Mouse (Mus musculus): ENCODE data around the gene Wdr38. TPM values are rescaled to one million over a fixed set of nuclear protein-coding genes. Genes with fewer than 3 reads are reported as not detected.

Wdr38 gene
- polyA plus RNA-seq, 1 experiment = 0.61 TPM

GRCm38 (mm10) chr2:38999910-39000586, 2.8 kb downstream of the Wdr38 start:
- Histone ChIP-seq H3K79me3 (ENCODE audit: low read depth) (peaks cover 34% of the 10 kb centered on the region), H3ac (ENCODE audit: control insufficient read depth, insufficient read length, low read depth) (no peak overlapping the region), H3K4me3 (ENCODE audit: insufficient read depth, poor library complexity, severe bottlenecking) (no peak overlapping the region), H3K79me2 (ENCODE audit: control insufficient read depth, insufficient read depth) (peaks cover 43% of the 10 kb centered on the region), H3K27me3 (ENCODE audit: control insufficient read depth, insufficient read depth, insufficient read length) (no peaks in the 10 kb centered on the region), H3K36me3 (ENCODE audit: control insufficient read depth, insufficient read depth) (peaks cover 52% of the 10 kb centered on the region)
- no peak for TF ChIP-seq CTCF (IDR thresholded peaks at IDR 0.05; ENCODE audit: control insufficient read depth, insufficient read depth, insufficient read length)
- TF ChIP-seq MAX (IDR thresholded peaks at IDR 0.05) = no peak
- TF ChIP-seq CEBPB (IDR thresholded peaks at IDR 0.05; ENCODE audit: low read depth) = no peak
- TF ChIP-seq FOSL1 (IDR thresholded peaks at IDR 0.05; ENCODE audit: insufficient read depth, low read length, poor library complexity, severe bottlenecking) = no peak
- TF ChIP-seq MYOG (IDR thresholded peaks at IDR 0.05; ENCODE audit: control insufficient read depth, extremely low read depth, insufficient read length) = no peak
- no peak for TF ChIP-seq USF1 (IDR thresholded peaks at IDR 0.05; ENCODE audit: low read depth)
- TF ChIP-seq MYOD1 (IDR thresholded peaks at IDR 0.05; ENCODE audit: control insufficient read depth, insufficient read length, low read depth) = no peak

- TF ChIP-seq MYOG (IDR thresholded peaks at IDR 0.05; ENCODE audit: control insufficient read depth, extremely low read depth, insufficient read length) (no peak), CTCF (IDR thresholded peaks at IDR 0.05; ENCODE audit: control insufficient read depth, insufficient read depth, insufficient read length) (no peak), CEBPB (IDR thresholded peaks at IDR 0.05; ENCODE audit: low read depth) (no peak), FOSL1 (IDR thresholded peaks at IDR 0.05; ENCODE audit: insufficient read depth, low read length, poor library complexity, severe bottlenecking) (no peak), USF1 (IDR thresholded peaks at IDR 0.05; ENCODE audit: low read depth) (no peak), MYOD1 (IDR thresholded peaks at IDR 0.05; ENCODE audit: control insufficient read depth, insufficient read length, low read depth) (no peak), MAX (IDR thresholded peaks at IDR 0.05) (no peak)
- peaks cover 48% of the 10 kb centered on the region for H3K79me2 ChIP-seq (ENCODE audit: control insufficient read depth, insufficient read depth)
- peaks cover 34% of the 10 kb centered on the region for H3K79me3 ChIP-seq (ENCODE audit: low read depth)
- no peak overlapping the region for H3K4me3 ChIP-seq (ENCODE audit: insufficient read depth, poor library complexity, severe bottlenecking)
- H3ac ChIP-seq (ENCODE audit: control insufficient read depth, insufficient read length, low read depth) = no peak overlapping the region
- H3K27me3 ChIP-seq (ENCODE audit: control insufficient read depth, insufficient read depth, insufficient read length) = no peaks in the 10 kb centered on the region
- H3K36me3 ChIP-seq (ENCODE audit: control insufficient read depth, insufficient read depth) = peaks cover 52% of the 10 kb centered on the region
These were observed 3.3 kb downstream of the Wdr38 start for GRCm38 (mm10) chr2:39000587-39000919.

GRCm38 (mm10) chr2:39001866-39002265, 4.6 kb downstream of the Wdr38 start:
- TF ChIP-seq MAX (IDR thresholded peaks at IDR 0.05) (no peak), CEBPB (IDR thresholded peaks at IDR 0.05; ENCODE audit: low read depth) (no peak), FOSL1 (IDR thresholded peaks at IDR 0.05; ENCODE audit: insufficient read depth, low read length, poor library complexity, severe bottlenecking) (no peak), MYOG (IDR thresholded peaks at IDR 0.05; ENCODE audit: control insufficient read depth, extremely low read depth, insufficient read length) (no peak), MYOD1 (IDR thresholded peaks at IDR 0.05; ENCODE audit: control insufficient read depth, insufficient read length, low read depth) (no peak), USF1 (IDR thresholded peaks at IDR 0.05; ENCODE audit: low read depth) (no peak), CTCF (IDR thresholded peaks at IDR 0.05; ENCODE audit: control insufficient read depth, insufficient read depth, insufficient read length) (no peak)
- peaks cover 52% of the 10 kb centered on the region for H3K36me3 ChIP-seq (ENCODE audit: control insufficient read depth, insufficient read depth)
- no peak overlapping the region for H3K4me3 ChIP-seq (ENCODE audit: insufficient read depth, poor library complexity, severe bottlenecking)

GRCm38 (mm10) chr2:39003106-39003505, 5.8 kb downstream of the Wdr38 start:
- no peaks in the 10 kb centered on the region for H3K27me3 ChIP-seq (ENCODE audit: control insufficient read depth, insufficient read depth, insufficient read length)
- TF ChIP-seq MAX (IDR thresholded peaks at IDR 0.05) (no peak), CEBPB (IDR thresholded peaks at IDR 0.05; ENCODE audit: low read depth) (no peak), MYOG (IDR thresholded peaks at IDR 0.05; ENCODE audit: control insufficient read depth, extremely low read depth, insufficient read length) (no peak), FOSL1 (IDR thresholded peaks at IDR 0.05; ENCODE audit: insufficient read depth, low read length, poor library complexity, severe bottlenecking) (no peak), CTCF (IDR thresholded peaks at IDR 0.05; ENCODE audit: control insufficient read depth, insufficient read depth, insufficient read length) (no peak), USF1 (IDR thresholded peaks at IDR 0.05; ENCODE audit: low read depth) (no peak), MYOD1 (IDR thresholded peaks at IDR 0.05; ENCODE audit: control insufficient read depth, insufficient read length, low read depth) (no peak)
- H3K4me3 ChIP-seq (ENCODE audit: insufficient read depth, poor library complexity, severe bottlenecking) = peak overlapping the region; percentile 84
- H3K79me2 ChIP-seq (ENCODE audit: control insufficient read depth, insufficient read depth) = peaks cover 67% of the 10 kb centered on the region
- H3K79me3 ChIP-seq (ENCODE audit: low read depth) = peaks cover 39% of the 10 kb centered on the region
- peaks cover 52% of the 10 kb centered on the region for H3K36me3 ChIP-seq (ENCODE audit: control insufficient read depth, insufficient read depth)
- H3ac ChIP-seq (ENCODE audit: control insufficient read depth, insufficient read length, low read depth) = peak overlapping the region; percentile 92

More at GRCm38 (mm10) chr2:39001866-39002265, 4.6 kb downstream of the Wdr38 start:
- H3K27me3 ChIP-seq (ENCODE audit: control insufficient read depth, insufficient read depth, insufficient read length) = no peaks in the 10 kb centered on the region
- no peak overlapping the region for H3ac ChIP-seq (ENCODE audit: control insufficient read depth, insufficient read length, low read depth)
- peaks cover 61% of the 10 kb centered on the region for H3K79me2 ChIP-seq (ENCODE audit: control insufficient read depth, insufficient read depth)
- H3K79me3 ChIP-seq (ENCODE audit: low read depth) = peaks cover 39% of the 10 kb centered on the region

- Histone ChIP-seq H3K79me3 (ENCODE audit: low read depth) (peaks cover 42% of the 10 kb centered on the region), H3K27me3 (ENCODE audit: control insufficient read depth, insufficient read depth, insufficient read length) (no peaks in the 10 kb centered on the region), H3K36me3 (ENCODE audit: control insufficient read depth, insufficient read depth) (peaks cover 52% of the 10 kb centered on the region), H3K4me3 (ENCODE audit: insufficient read depth, poor library complexity, severe bottlenecking) (peak overlapping the region; percentile 84), H3K79me2 (ENCODE audit: control insufficient read depth, insufficient read depth) (peaks cover 71% of the 10 kb centered on the region), H3ac (ENCODE audit: control insufficient read depth, insufficient read length, low read depth) (peak overlapping the region; percentile 92)
- TF ChIP-seq MYOD1 (IDR thresholded peaks at IDR 0.05; ENCODE audit: control insufficient read depth, insufficient read length, low read depth) = no peak
- no peak for TF ChIP-seq MYOG (IDR thresholded peaks at IDR 0.05; ENCODE audit: control insufficient read depth, extremely low read depth, insufficient read length)
- TF ChIP-seq MAX (IDR thresholded peaks at IDR 0.05) = no peak
- no peak for TF ChIP-seq FOSL1 (IDR thresholded peaks at IDR 0.05; ENCODE audit: insufficient read depth, low read length, poor library complexity, severe bottlenecking)
- TF ChIP-seq CEBPB (IDR thresholded peaks at IDR 0.05; ENCODE audit: low read depth) = no peak
- no peak for TF ChIP-seq CTCF (IDR thresholded peaks at IDR 0.05; ENCODE audit: control insufficient read depth, insufficient read depth, insufficient read length)
- no peak for TF ChIP-seq USF1 (IDR thresholded peaks at IDR 0.05; ENCODE audit: low read depth)
These were observed 6.2 kb downstream of the Wdr38 start for GRCm38 (mm10) chr2:39003512-39003911.

All from C2C12 (cell line).